Mouse (Mus musculus): Measurements from ENCODE around the gene Trip12. TPM values are rescaled to one million over a fixed set of nuclear protein-coding genes. Genes with fewer than 3 reads are reported as not detected.

The Trip12 gene
- polyA plus RNA-seq, 1 experiment from 2014 or later = 53.1 TPM

- no peak overlapping the region for H3K4me3 ChIP-seq
- 67% methylated on average over 3 of the region's 3 CpGs for WGBS
- peaks cover 26% of the 10 kb centered on the region; the same call in 1 of the 2 replicates for H3K36me3 ChIP-seq (replicated peaks)
- H3K27me3 ChIP-seq (replicated peaks) = no peaks in the 10 kb centered on the region
- H3K9ac ChIP-seq = no peak overlapping the region
- no peak overlapping the region for H3K4me2 ChIP-seq
- no peaks in the 10 kb centered on the region for H3K9me3 ChIP-seq
- H3K4me1 ChIP-seq = no peaks in the 10 kb centered on the region
- no peak overlapping the region for H3K27ac ChIP-seq
- ATAC-seq (replicated peaks) = 0 out of 2 replicates have a peak, but pooled peaks have one; percentile 17
Measured at GRCm38 (mm10) chr1:84733799-84734198, 106.5 kb downstream of the Trip12 start.

DNA sequence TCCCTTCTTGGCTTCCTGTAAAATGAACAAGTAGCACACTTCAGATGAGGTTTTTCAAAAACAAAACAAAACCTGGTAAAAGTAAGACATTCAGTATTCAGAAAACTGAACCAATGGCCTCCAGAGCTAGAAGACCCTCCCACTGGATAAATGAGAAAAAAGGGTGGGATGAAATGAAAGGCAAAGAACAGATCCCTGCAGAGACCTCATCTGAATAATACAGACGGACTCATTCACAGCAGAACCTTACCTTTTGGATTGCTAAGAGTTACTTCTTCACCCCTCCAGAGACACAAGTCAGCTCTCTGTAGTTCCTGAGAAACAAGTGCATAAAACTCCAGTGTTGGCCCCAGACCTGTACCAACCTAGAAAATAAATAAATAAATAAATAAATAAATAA is 108.6 kb downstream of the Trip12 start:
- 79% methylated on average over 1 of the region's 1 CpGs for WGBS
- Histone ChIP-seq H3K36me3 (replicated peaks) (peaks cover 26% of the 10 kb centered on the region; the same call in 1 of the 2 replicates), H3K4me3 (no peak overlapping the region), H3K4me1 (no peaks in the 10 kb centered on the region), H3K27ac (no peak overlapping the region), H3K4me2 (no peak overlapping the region), H3K27me3 (replicated peaks) (no peaks in the 10 kb centered on the region), H3K9me3 (no peaks in the 10 kb centered on the region), H3K9ac (no peak overlapping the region)
- no peak for ATAC-seq (replicated peaks)

DNA sequence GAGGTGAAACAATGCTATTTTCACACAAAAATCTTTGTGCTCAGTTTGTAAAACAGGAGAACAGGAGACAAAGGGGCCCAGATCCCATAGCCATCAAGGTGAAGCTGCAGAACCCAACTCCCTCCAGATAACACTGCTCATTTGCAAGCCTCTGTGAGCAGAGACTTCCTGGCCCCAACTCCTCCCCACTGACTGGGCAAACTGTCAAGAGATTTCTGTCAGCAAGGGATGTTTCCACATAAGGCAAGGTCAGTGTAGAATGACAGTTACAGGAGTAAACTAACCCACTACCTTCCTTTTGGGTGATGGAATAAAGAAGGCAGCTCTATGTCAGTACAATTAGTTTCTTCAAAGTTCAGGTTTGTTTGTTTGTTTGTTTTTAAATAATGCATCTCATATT is 117.5 kb downstream of the Trip12 start:
- no peak overlapping the region for H3K4me3 ChIP-seq
- no peaks in the 10 kb centered on the region for H3K9me3 ChIP-seq
- H3K4me1 ChIP-seq = no peaks in the 10 kb centered on the region
- H3K36me3 ChIP-seq (replicated peaks) = peaks cover 29% of the 10 kb centered on the region; the same call in 1 of the 2 replicates
- no peak for ATAC-seq (replicated peaks)
- no peak overlapping the region for H3K4me2 ChIP-seq
- H3K27ac ChIP-seq = no peak overlapping the region
- H3K27me3 ChIP-seq (replicated peaks) = no peaks in the 10 kb centered on the region
- no peak overlapping the region for H3K9ac ChIP-seq

GRCm38 (mm10) chr1:84722371-84722770 is 117.9 kb downstream of the Trip12 start:
- H3K4me3 ChIP-seq = no peak overlapping the region
- no peak overlapping the region for H3K27ac ChIP-seq
- H3K9ac ChIP-seq = no peak overlapping the region
- peaks cover 26% of the 10 kb centered on the region; the same call in 1 of the 2 replicates for H3K36me3 ChIP-seq (replicated peaks)
- no peaks in the 10 kb centered on the region for H3K4me1 ChIP-seq
- no peak for ATAC-seq (replicated peaks)
- no peaks in the 10 kb centered on the region for H3K9me3 ChIP-seq
- 95% methylated on average over 3 of the region's 3 CpGs for WGBS
- no peak overlapping the region for H3K4me2 ChIP-seq
- H3K27me3 ChIP-seq (replicated peaks) = no peaks in the 10 kb centered on the region

DNA sequence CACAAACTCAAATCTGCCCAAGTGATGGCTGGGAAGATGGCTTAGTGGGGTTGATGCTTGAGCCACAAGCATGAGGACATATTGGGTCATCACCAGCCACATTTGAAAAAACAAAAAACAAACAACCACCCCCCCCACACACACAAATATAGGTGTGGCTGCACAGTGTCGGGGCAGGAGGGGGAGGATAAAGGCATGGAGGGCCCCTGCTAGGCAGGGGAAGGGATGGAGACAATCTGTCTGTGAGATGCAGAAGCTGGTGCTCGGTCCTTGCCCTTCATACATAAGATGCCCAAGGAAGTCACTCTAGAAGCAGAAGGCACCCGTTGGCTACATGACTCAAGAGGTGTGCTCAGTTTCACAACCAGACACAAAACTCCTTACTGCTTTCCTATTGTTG is 118.4 kb downstream of the Trip12 start:
- H3K9me3 ChIP-seq = no peaks in the 10 kb centered on the region
- H3K4me3 ChIP-seq = no peak overlapping the region
- 95% methylated on average over 3 of the region's 3 CpGs for WGBS
- peaks cover 26% of the 10 kb centered on the region; the same call in 1 of the 2 replicates for H3K36me3 ChIP-seq (replicated peaks)
- ATAC-seq (replicated peaks) = no peak
- no peaks in the 10 kb centered on the region for H3K27me3 ChIP-seq (replicated peaks)
- H3K9ac ChIP-seq = no peak overlapping the region
- H3K4me1 ChIP-seq = no peaks in the 10 kb centered on the region
- no peak overlapping the region for H3K4me2 ChIP-seq
- H3K27ac ChIP-seq = no peak overlapping the region

GRCm38 (mm10) chr1:84709810-84710785 is 130.2 kb downstream of the Trip12 start:
- Histone ChIP-seq H3K4me2 (peak overlapping the region; percentile 57), H3K27ac (peak overlapping the region; percentile 87), H3K4me3 (peak overlapping the region; percentile 43), H3K27me3 (replicated peaks) (no peaks in the 10 kb centered on the region), H3K9ac (peak overlapping the region; percentile 40), H3K36me3 (replicated peaks) (no peaks in the 10 kb centered on the region), H3K9me3 (no peaks in the 10 kb centered on the region), H3K4me1 (peaks cover 9% of the 10 kb centered on the region)
- ATAC-seq (replicated peaks) = peak; percentile 93
- WGBS = 9% methylated on average over 31 of the region's 31 CpGs

- peak overlapping the region; percentile 87 for H3K27ac ChIP-seq
- H3K9me3 ChIP-seq = no peaks in the 10 kb centered on the region
- peak overlapping the region; percentile 34; the same call in 1 of the 2 replicates for H3K9ac ChIP-seq
- H3K27me3 ChIP-seq (replicated peaks) = no peaks in the 10 kb centered on the region
- ATAC-seq (replicated peaks) = peak; percentile 82
- peak overlapping the region; percentile 43 for H3K4me3 ChIP-seq
- peak overlapping the region; percentile 57 for H3K4me2 ChIP-seq
- H3K4me1 ChIP-seq = peaks cover 9% of the 10 kb centered on the region
- no peaks in the 10 kb centered on the region for H3K36me3 ChIP-seq (replicated peaks)
- 25% methylated on average over 5 of the region's 5 CpGs for WGBS
Measured at GRCm38 (mm10) chr1:84709406-84709805, 130.9 kb downstream of the Trip12 start.

GRCm38 (mm10) chr1:84700254-84700653 is 140.1 kb downstream of the Trip12 start:
- peaks cover 13% of the 10 kb centered on the region for H3K4me1 ChIP-seq

GRCm38 (mm10) chr1:84697136-84697535 is 143.2 kb downstream of the Trip12 start:
- H3K27me3 ChIP-seq (replicated peaks) = no peaks in the 10 kb centered on the region
- peak; percentile 8; the same call in 1 of the 2 replicates for ATAC-seq (replicated peaks)
- 0 out of 2 replicates have a peak overlapping the region, but pooled peaks have one; percentile 18 for H3K4me2 ChIP-seq
- 1% methylated on average over 2 of the region's 2 CpGs for WGBS
- no peaks in the 10 kb centered on the region for H3K36me3 ChIP-seq (replicated peaks)
- peak overlapping the region; percentile 92; the same call in 1 of the 2 replicates for H3K27ac ChIP-seq
- no peak overlapping the region for H3K4me3 ChIP-seq
- peaks cover 29% of the 10 kb centered on the region for H3K4me1 ChIP-seq
- no peak overlapping the region for H3K9ac ChIP-seq
- H3K9me3 ChIP-seq = no peaks in the 10 kb centered on the region

More at GRCm38 (mm10) chr1:84700254-84700653, 140.1 kb downstream of the Trip12 start:
- H3K4me3 ChIP-seq = no peak overlapping the region
- no peak overlapping the region for H3K4me2 ChIP-seq
- no peaks in the 10 kb centered on the region for H3K36me3 ChIP-seq (replicated peaks)
- no peak overlapping the region for H3K27ac ChIP-seq
- H3K9ac ChIP-seq = no peak overlapping the region
- WGBS = 94% methylated on average over 6 of the region's 6 CpGs
- no peaks in the 10 kb centered on the region for H3K27me3 ChIP-seq (replicated peaks)
- no peak for ATAC-seq (replicated peaks)
- H3K9me3 ChIP-seq = no peaks in the 10 kb centered on the region

DNA sequence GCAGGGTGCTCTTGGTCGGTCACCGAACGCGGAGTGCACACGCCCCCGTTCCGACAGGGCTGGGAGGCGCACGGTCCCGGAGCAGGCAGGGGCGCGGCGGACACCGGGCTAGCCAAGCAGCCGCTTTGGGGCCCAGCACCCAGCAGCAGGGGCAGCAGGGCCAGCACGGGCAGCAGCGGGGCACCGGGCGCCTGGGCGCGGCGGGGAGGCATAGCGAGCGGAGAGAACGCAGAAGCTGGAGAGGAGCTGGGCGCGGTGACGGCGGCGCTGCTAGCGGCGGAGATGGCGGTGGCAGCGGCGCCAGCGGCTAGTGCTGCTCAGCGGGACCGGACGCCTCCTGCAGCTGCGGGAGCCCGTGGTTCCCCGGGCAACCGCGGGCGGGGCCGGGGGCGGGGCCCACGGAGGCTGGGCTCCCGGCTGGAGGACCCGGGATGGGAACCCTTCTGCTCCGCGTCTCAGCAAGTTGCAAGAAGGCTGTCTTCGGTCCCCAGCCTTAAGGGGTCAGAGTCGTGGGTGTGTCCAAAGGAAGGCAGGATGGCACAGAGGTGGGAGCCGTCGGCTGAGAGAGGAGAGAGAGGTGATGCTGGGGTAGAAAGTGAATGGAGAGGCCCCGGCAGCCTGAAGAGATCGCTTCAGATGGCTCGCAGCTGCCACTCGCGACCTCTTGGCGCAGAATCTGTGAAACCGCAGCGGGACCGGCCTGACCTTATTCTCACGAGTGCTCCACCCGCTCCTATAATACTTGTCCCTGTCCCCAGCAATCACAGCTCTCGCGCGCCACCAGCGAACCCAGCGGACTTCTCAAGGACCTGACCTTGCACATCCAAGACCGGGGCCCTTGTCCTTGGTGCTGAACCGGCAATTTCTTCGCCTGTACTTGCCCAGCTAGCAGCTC is 144.6 kb downstream of the Trip12 start, which contains the start of gene Dner:
Gene Dner, minus strand, starts transcription at position 705 of the 895 bp plus-strand sequence.
- H3K9ac ChIP-seq = peak within 1 kb of the TSS; percentile 86
- H3K9me3 ChIP-seq = no peaks in the 10 kb centered on the region
- H3K4me1 ChIP-seq = peaks cover 38% of the 10 kb centered on the region
- H3K4me3 ChIP-seq = peak within 1 kb of the TSS; percentile 70
- no peaks in the 10 kb centered on the region for H3K27me3 ChIP-seq (replicated peaks)
- H3K27ac ChIP-seq = peak within 1 kb of the TSS; percentile 92
- ATAC-seq (replicated peaks) = peak; percentile 88
- peak within 1 kb of the TSS; percentile 72 for H3K4me2 ChIP-seq
- H3K36me3 ChIP-seq (replicated peaks) = no peaks in the 10 kb centered on the region
- WGBS = under 1% methylated on average over 75 of the region's 75 CpGs

GRCm38 (mm10) chr1:84694688-84695474 is 145.4 kb downstream of the Trip12 start:
- peak; percentile 82 for ATAC-seq (replicated peaks)
- H3K9me3 ChIP-seq = no peaks in the 10 kb centered on the region
- peak overlapping the region; percentile 86 for H3K9ac ChIP-seq
- H3K27ac ChIP-seq = peak overlapping the region; percentile 92
- peaks cover 41% of the 10 kb centered on the region for H3K4me1 ChIP-seq
- 3% methylated on average over 26 of the region's 26 CpGs for WGBS
- no peaks in the 10 kb centered on the region for H3K36me3 ChIP-seq (replicated peaks)
- peak overlapping the region; percentile 70 for H3K4me3 ChIP-seq
- peak overlapping the region; percentile 72 for H3K4me2 ChIP-seq
- H3K27me3 ChIP-seq (replicated peaks) = no peaks in the 10 kb centered on the region

All from midbrain, embryonic 15.5 days (tissue).